Mouse (Mus musculus): ENCODE results near the gene Med4.

- TF ChIP-seq POLR2A (IDR thresholded peaks at IDR 0.05; ENCODE audit: insufficient read length, low read depth) (no peak), MYOG (IDR thresholded peaks at IDR 0.05; ENCODE audit: control insufficient read depth in 1 of 3, insufficient read depth in 1 of 3, insufficient read length in 2 of 3, low read depth in 2 of 3) (no peak), USF1 (IDR thresholded peaks at IDR 0.05; ENCODE audit: low read depth) (no peak), E2F4 (IDR thresholded peaks at IDR 0.05; ENCODE audit: insufficient read depth) (no peak)
These were observed 47.6 kb upstream of the Med4 start for GRCm38 (mm10) chr14:73462211-73462610.

Data from myocyte (in vitro differentiated cells).